Mouse (Mus musculus): Measurements from ENCODE around the gene Dnaja4.

Dnaja4 gene

GRCm38 (mm10) chr9:54759592-54759991 is 60.9 kb downstream of the Dnaja4 start:
- DNase-seq = peak; percentile 46 to 62

GRCm38 (mm10) chr9:54764091-54764490 is 65.4 kb downstream of the Dnaja4 start:
- DNase-seq = no peak

- no peak for DNase-seq
Observed at GRCm38 (mm10) chr9:54764561-54765217, 66.0 kb downstream of the Dnaja4 start, which contains the start of gene Crabp1. TSS of gene Crabp1 (plus strand) at chr9:54764748.

GRCm38 (mm10) chr9:54765336-54766085 is 66.8 kb downstream of the Dnaja4 start:
- no peak for DNase-seq

Data from kidney, postnatal 25 days (tissue).